Mouse (Mus musculus): ENCODE data around the gene Grk2.

- TF ChIP-seq CTCF (IDR thresholded peaks at IDR 0.05) (no peak), EP300 (IDR thresholded peaks at IDR 0.05) (no peak)
Measured at GRCm38 (mm10) chr19:4332653-4333052, 26.6 kb upstream of the Grk2 start.
